Mouse (Mus musculus) macrophage (primary cell): ENCODE data around the gene Vipr2. TPM values are rescaled to one million over a fixed set of nuclear protein-coding genes. Genes with fewer than 3 reads are reported as not detected.

Experiments
- H3K27ac ChIP-seq: fragments of 350-480 bp; formaldehyde crosslinking; 2 replicates; pipeline ENCODE4 v1.9.0; 2021
- H3K36me3 ChIP-seq: fragments of 350-480 bp; formaldehyde crosslinking; 2 replicates; pipeline ENCODE4 v1.9.0; 2021; ENCODE audit errors: inconsistent target
- H3K4me3 ChIP-seq: fragments of 350-480 bp; formaldehyde crosslinking; 2 replicates; pipeline ENCODE4 v1.9.0; 2021; ENCODE audit errors: inconsistent target
- H3K79me2 ChIP-seq: fragments of 350-480 bp; formaldehyde crosslinking; 2 replicates; pipeline ENCODE4 v1.9.0; 2021; ENCODE audit errors: inconsistent target
- WGBS: methylation state at CpG from one replicate; pipeline ENCODE4 v1.1.7; 2026; ENCODE audit warnings: inconsistent platforms; ENCODE audit not compliant: missing documents; 5-methylcytosine and 5-hydroxymethylcytosine counted together
- polyA plus RNA-seq: library from polyadenylated mRNA; stranded (reverse); fragments of 250-400 nt; gene quantifications from 3 replicates; pipeline ENCODE4 v1.2.4, GENCODE M21; 2018; ENCODE audit warnings: inconsistent platforms
- total RNA-seq, 78 experiments: library from RNA; depleted of rRNA; stranded (reverse); fragments of 250-400 nt; gene quantifications; 1 replicate in 9 of 78; 2 replicates in 24 of 78; 3 replicates in 43 of 78; 4 replicates in 2 of 78; pipeline ENCODE4 v1.2.4; 2018; ENCODE audit warnings: inconsistent platforms in 56 of 78

The Vipr2 gene
- 1 to 10 TPM in 6 of 26 experiments, under 1 TPM in 6, not detected in 14; 0.25 to 2.6 (median 0.97) TPM for total RNA-seq (2018; cell fraction: chromatin; rRNA removed)
- 1 to 10 TPM in 1 of 26 experiments, under 1 TPM in 25; 0.06 to 1.1 (median 0.25) TPM for total RNA-seq (2018; cell fraction: cytosol; rRNA removed)
- 1 to 10 TPM in 3 of 26 experiments, under 1 TPM in 21, not detected in 2; 0.11 to 4.2 (median 0.44) TPM for total RNA-seq (2018; cell fraction: nucleus; rRNA removed)
- 0.23 to 0.37 TPM (median 0.35 TPM) in 3 replicates for polyA plus RNA-seq

DNA sequence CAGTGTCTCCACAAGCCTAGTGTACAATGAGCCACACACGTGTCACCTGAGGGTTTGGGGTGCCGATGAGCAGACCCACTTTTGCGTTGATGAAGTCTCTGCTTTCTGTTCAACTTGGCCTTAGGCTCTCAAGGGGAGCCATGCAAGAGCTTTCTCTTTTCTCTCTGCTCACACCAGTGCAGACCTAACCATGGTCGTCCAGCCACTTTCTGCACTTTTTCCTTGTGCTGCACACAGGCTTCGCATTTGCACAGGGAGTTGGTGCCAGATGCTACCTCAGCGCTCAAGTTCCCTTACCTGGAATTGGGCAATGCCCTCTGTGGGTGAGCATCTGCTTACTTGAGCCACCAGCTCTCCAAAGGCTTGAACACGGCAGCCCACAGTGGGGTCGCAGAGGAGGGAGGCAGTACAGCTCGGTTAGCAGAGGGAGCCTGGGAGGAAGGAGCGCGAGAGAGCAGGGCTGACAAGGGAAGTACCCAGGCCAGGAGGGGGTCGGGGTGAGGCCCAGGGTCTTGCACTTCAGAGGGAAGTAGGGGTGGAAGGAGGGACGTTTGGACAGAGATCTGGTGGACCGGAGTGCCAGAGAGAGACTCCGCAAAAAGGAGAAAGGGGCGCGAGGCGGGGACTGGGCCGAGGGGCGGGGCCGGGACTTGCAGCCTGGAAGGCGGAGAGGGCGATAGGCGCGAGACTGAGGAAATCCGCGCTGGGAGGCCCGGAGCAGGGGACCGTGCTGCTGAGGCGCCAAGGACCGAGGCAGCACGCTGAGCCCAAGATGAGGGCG lies at the start of gene Vipr2:
Gene Vipr2, plus strand, starts transcription at position 653 of the 781 bp plus-strand sequence.
- 8% methylated on average over 33 of the region's 33 CpGs for WGBS
- H3K79me2 ChIP-seq = no peaks in the 10 kb centered on the region
- no peak within 1 kb of the TSS for H3K27ac ChIP-seq
- H3K4me3 ChIP-seq = peak within 1 kb of the TSS; percentile 7; the same call in 1 of the 2 replicates
- H3K36me3 ChIP-seq = no peaks in the 10 kb centered on the region

DNA sequence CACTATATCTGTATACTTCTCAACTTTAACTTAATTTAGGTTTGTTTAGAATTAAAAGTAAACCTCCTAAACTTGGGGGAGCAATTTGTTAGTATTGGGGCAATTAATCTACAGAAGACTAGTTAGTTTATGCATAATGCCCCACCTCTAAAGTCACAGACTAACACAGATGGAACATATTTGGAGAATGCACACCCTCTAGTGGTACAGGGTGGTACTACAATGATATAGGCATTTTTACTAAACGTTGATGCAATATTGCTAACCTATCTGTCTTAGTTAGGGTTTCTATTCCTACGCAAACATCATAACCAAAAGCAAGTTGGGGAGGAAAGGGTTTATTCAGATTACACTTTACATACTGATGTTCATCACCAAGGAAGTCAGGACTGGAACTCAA lies 49.4 kb upstream of the Vipr2 start:
- H3K36me3 ChIP-seq = no peaks in the 10 kb centered on the region
- no peaks in the 10 kb centered on the region for H3K79me2 ChIP-seq
- WGBS = 38% methylated on average over 1 of the region's 2 CpGs
- no peak overlapping the region for H3K4me3 ChIP-seq
- no peak overlapping the region for H3K27ac ChIP-seq

GRCm38 (mm10) chr12:116035346-116035745 lies 42.2 kb upstream of the Vipr2 start:
- no peaks in the 10 kb centered on the region for H3K79me2 ChIP-seq
- H3K36me3 ChIP-seq = no peaks in the 10 kb centered on the region
- 77% methylated on average over 5 of the region's 5 CpGs for WGBS
- H3K4me3 ChIP-seq = no peak overlapping the region
- no peak overlapping the region for H3K27ac ChIP-seq

- Histone ChIP-seq H3K79me2 (peaks cover 20% of the 10 kb centered on the region), H3K4me3 (no peak overlapping the region), H3K27ac (no peak overlapping the region), H3K36me3 (no peaks in the 10 kb centered on the region)
- 97% methylated on average over 5 of the region's 5 CpGs for WGBS
Observed at GRCm38 (mm10) chr12:116044785-116045184, 32.7 kb upstream of the Vipr2 start.

- H3K4me3 ChIP-seq = peak within 1 kb of the TSS; percentile 92
- WGBS = 1% methylated on average over 53 of the region's 55 CpGs
- H3K79me2 ChIP-seq = peaks cover 49% of the 10 kb centered on the region
- H3K27ac ChIP-seq = peak within 1 kb of the TSS; percentile 66
- H3K36me3 ChIP-seq = no peaks in the 10 kb centered on the region
Observed at GRCm38 (mm10) chr12:116047440-116048377, 29.8 kb upstream of the Vipr2 start, which contains the start of gene Zfp386. TSS of gene Zfp386 (plus strand) at chr12:116047724.

- 78% methylated on average over 7 of the region's 7 CpGs for WGBS
- H3K36me3 ChIP-seq = no peaks in the 10 kb centered on the region
Observed at GRCm38 (mm10) chr12:116048766-116049165, 28.8 kb upstream of the Vipr2 start.

DNA sequence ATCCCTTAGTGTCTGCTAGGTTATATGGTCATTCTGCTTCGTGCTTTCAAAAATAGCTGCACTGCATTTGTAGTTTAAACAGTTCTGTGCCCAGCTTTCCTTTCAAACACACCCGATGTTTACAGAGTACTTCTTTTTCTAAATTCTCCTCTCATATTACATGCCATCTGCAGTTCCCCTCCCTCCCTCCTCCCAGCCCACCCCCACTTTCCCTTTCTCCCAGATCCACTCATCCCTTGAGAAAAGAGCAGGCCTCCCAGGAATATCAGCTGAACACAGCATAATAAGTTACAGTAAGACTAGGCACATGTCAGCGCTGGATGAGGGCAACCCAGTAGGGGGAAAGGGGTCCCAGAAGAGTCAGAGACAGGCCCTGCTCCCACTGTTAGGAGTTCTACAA lies 28.3 kb upstream of the Vipr2 start:
- 92% methylated on average over 3 of the region's 3 CpGs for WGBS

More at GRCm38 (mm10) chr12:116048766-116049165, 28.8 kb upstream of the Vipr2 start:
- peaks cover 59% of the 10 kb centered on the region for H3K79me2 ChIP-seq
- H3K4me3 ChIP-seq = peak overlapping the region; percentile 92
- H3K27ac ChIP-seq = 0 out of 2 replicates have a peak overlapping the region, but pooled peaks have one; percentile 66

GRCm38 (mm10) chr12:116049701-116050100 lies 27.8 kb upstream of the Vipr2 start:
- Histone ChIP-seq H3K27ac (no peak overlapping the region), H3K4me3 (no peak overlapping the region), H3K36me3 (no peaks in the 10 kb centered on the region), H3K79me2 (peaks cover 60% of the 10 kb centered on the region)
- 47% methylated on average over 6 of the region's 6 CpGs for WGBS

More for the DNA sequence above, 28.3 kb upstream of the Vipr2 start:
- Histone ChIP-seq H3K4me3 (no peak overlapping the region), H3K27ac (no peak overlapping the region), H3K79me2 (peaks cover 60% of the 10 kb centered on the region), H3K36me3 (no peaks in the 10 kb centered on the region)

DNA sequence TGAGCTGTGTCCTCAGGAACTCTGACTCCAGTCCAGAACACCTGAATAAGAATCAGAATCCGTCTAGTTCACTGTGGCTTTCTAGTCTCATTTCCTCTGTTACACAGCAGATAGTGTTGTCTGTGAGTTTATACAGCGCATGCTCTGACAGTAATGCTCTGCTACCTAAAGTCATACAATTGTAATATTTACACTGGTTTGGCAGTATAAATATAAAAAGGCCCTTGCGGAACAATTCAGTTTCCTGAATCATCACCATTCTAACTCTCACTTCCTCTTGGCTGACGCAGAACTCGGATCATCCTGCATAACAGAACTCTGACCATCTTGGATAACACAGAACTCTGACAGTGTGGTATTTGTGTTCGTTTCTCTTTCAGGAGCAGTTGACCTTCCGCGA lies 23.2 kb upstream of the Vipr2 start:
- 29% methylated on average over 8 of the region's 8 CpGs for WGBS
- peaks cover 44% of the 10 kb centered on the region for H3K79me2 ChIP-seq
- 0 out of 2 replicates have a peak overlapping the region, but pooled peaks have one; percentile 21 for H3K27ac ChIP-seq
- H3K4me3 ChIP-seq = no peak overlapping the region
- H3K36me3 ChIP-seq = peaks cover 43% of the 10 kb centered on the region

DNA sequence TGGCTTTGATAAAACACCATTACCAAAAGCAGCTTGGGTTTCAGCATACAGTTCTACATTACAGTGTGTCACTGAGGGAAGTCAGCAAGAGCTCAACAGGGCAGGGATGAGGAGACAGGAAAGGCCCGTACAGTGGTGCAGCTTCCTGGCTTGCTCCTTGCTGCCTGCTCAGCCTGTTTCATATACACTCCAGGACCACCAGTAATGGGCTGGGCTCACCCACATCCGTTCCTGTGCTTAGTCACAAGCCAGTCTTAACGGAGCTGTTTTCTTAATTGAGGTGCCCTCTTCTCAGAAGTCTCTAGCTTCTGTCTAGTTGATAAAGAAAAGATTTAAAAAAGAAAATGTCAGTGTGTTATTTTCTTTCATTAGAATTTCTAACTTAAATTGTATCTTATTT lies 21.4 kb upstream of the Vipr2 start:
- Histone ChIP-seq H3K36me3 (peaks cover 58% of the 10 kb centered on the region), H3K4me3 (no peak overlapping the region), H3K27ac (no peak overlapping the region), H3K79me2 (peaks cover 27% of the 10 kb centered on the region)
- WGBS = 95% methylated on average over 3 of the region's 3 CpGs

- 87% methylated on average over 5 of the region's 5 CpGs for WGBS
- peaks cover 41% of the 10 kb centered on the region for H3K36me3 ChIP-seq
- no peak overlapping the region for H3K27ac ChIP-seq
Observed at GRCm38 (mm10) chr12:116061561-116062193, 15.8 kb upstream of the Vipr2 start.

DNA sequence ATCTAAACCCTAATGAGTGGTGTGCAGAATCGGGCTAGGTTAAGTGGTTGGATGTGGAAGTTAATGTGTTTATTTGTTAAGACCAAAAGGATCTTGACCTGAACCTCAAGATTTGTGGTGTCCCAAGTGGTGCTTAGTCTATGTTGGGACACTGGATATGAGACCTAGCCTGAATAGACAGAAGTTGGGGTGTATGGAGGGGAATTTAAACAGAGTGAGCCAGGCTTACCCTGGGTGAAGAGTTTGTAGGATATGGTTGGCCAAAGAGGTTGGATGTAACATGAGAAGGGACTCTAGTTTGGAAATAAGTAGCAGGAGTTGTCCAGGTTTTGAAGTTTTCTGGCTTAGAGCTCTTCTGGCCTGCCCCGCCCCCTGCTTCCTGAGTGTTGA lies 15.3 kb upstream of the Vipr2 start:
- Histone ChIP-seq H3K27ac (no peak overlapping the region), H3K4me3 (no peak overlapping the region), H3K79me2 (no peaks in the 10 kb centered on the region), H3K36me3 (peaks cover 36% of the 10 kb centered on the region)
- 100% methylated on average over 2 of the region's 2 CpGs for WGBS

More at GRCm38 (mm10) chr12:116061561-116062193, 15.8 kb upstream of the Vipr2 start:
- no peaks in the 10 kb centered on the region for H3K79me2 ChIP-seq
- no peak overlapping the region for H3K4me3 ChIP-seq

GRCm38 (mm10) chr12:116063020-116063419 lies 14.5 kb upstream of the Vipr2 start:
- WGBS = 93% methylated on average over 4 of the region's 4 CpGs
- peaks cover 27% of the 10 kb centered on the region for H3K36me3 ChIP-seq
- no peak overlapping the region for H3K4me3 ChIP-seq
- no peaks in the 10 kb centered on the region for H3K79me2 ChIP-seq
- H3K27ac ChIP-seq = no peak overlapping the region

DNA sequence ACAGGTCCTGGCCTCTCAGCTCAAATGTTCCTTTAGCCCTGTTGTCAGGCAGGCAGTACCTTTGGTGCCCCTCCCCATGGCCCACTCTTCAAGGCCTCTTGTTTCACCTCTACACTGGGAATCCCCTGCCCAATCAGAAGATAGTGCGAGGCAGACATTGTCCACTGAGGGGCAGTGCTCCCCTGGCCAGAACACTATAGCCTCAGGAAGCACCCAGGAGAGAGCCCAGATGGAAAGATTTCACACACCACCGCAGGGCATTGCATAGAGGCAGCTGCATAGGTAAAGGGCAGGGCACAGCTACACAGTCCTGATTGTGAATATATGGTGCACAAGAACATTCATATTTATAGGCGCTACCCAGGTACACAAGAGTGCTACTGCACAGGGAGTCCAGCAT lies 6.5 kb upstream of the Vipr2 start:
- no peaks in the 10 kb centered on the region for H3K79me2 ChIP-seq
- H3K27ac ChIP-seq = no peak overlapping the region
- no peaks in the 10 kb centered on the region for H3K36me3 ChIP-seq
- WGBS = 57% methylated on average over 3 of the region's 3 CpGs
- H3K4me3 ChIP-seq = no peak overlapping the region
